Mouse (Mus musculus) lung, postnatal 36 days (tissue): ENCODE measurements around the gene Mpzl1.
A peak's percentile ranks its signal among the peaks of the same experiment; 100 is the strongest.

Source experiments
- DNase-seq: peaks from one replicate; pipeline ENCODE4 v3.0.0; 2022; ENCODE audit warnings: mixed read lengths

Gene Mpzl1

GRCm38 (mm10) chr1:165613926-165614325 is 20.4 kb downstream of the Mpzl1 start:
- no peak for DNase-seq

- no peak for DNase-seq
These were observed 21.6 kb downstream of the Mpzl1 start for GRCm38 (mm10) chr1:165612714-165613113.

- no peak for DNase-seq
These were observed 23.9 kb downstream of the Mpzl1 start for GRCm38 (mm10) chr1:165610321-165610999.

- DNase-seq: no peak
These were observed 24.6 kb downstream of the Mpzl1 start for GRCm38 (mm10) chr1:165609495-165610320.

GRCm38 (mm10) chr1:165608904-165609303 is 25.4 kb downstream of the Mpzl1 start:
- DNase-seq: no peak

- peak; percentile 45 for DNase-seq
These were observed 28.6 kb downstream of the Mpzl1 start for GRCm38 (mm10) chr1:165605774-165606173.

GRCm38 (mm10) chr1:165605108-165605507 is 29.2 kb downstream of the Mpzl1 start:
- peak; percentile 51 for DNase-seq

- no peak for DNase-seq
These were observed 30.1 kb downstream of the Mpzl1 start for GRCm38 (mm10) chr1:165604203-165604602.

GRCm38 (mm10) chr1:165603218-165603617 is 31.1 kb downstream of the Mpzl1 start:
- DNase-seq: no peak

GRCm38 (mm10) chr1:165601775-165602280 is 32.5 kb downstream of the Mpzl1 start:
- DNase-seq: no peak

- DNase-seq: no peak
These were observed 39.5 kb downstream of the Mpzl1 start for GRCm38 (mm10) chr1:165594699-165595421.

- DNase-seq: no peak
These were observed 41.8 kb downstream of the Mpzl1 start for GRCm38 (mm10) chr1:165592295-165593082.

GRCm38 (mm10) chr1:165590760-165591159 is 43.6 kb downstream of the Mpzl1 start:
- DNase-seq: no peak

- DNase-seq: peak; percentile 54
These were observed 44.9 kb downstream of the Mpzl1 start for GRCm38 (mm10) chr1:165589280-165590048.

GRCm38 (mm10) chr1:165587845-165588244 is 46.5 kb downstream of the Mpzl1 start:
- no peak for DNase-seq

GRCm38 (mm10) chr1:165586366-165586765 is 48.0 kb downstream of the Mpzl1 start:
- no peak for DNase-seq

- no peak for DNase-seq
These were observed 48.8 kb downstream of the Mpzl1 start for GRCm38 (mm10) chr1:165585389-165586104.

- DNase-seq: peak; percentile 94
These were observed 50.7 kb downstream of the Mpzl1 start for GRCm38 (mm10) chr1:165583529-165584184.

- no peak for DNase-seq
These were observed 53.1 kb downstream of the Mpzl1 start for GRCm38 (mm10) chr1:165581255-165581654.

GRCm38 (mm10) chr1:165579332-165579731 is 55.0 kb downstream of the Mpzl1 start:
- no peak for DNase-seq
